Mouse (Mus musculus) intestine, embryonic 14.5 days (tissue): ENCODE data around the gene Zyg11a. TPM values are rescaled to one million over a fixed set of nuclear protein-coding genes. Genes with fewer than 3 reads are reported as not detected.

ENCODE experiments used
- ATAC-seq: fragments of 200-750 bp; cut with Nextera tagmentation; replicated peaks from 2 replicates; pipeline ENCODE4 v1.8.0; 2017; ENCODE audit warnings: low read depth, moderate number of reproducible peaks, moderate TSS enrichment, moderate library complexity; ENCODE audit not compliant: low FRiP score, low TSS enrichment
- DNase-seq: peaks from one replicate; pipeline ENCODE4 v3.0.0-alpha.2; 2018; ENCODE audit warnings: low spot score
- H3K27ac ChIP-seq: fragments of 300-500 bp; sonication (generic); 2 replicates; pipeline ENCODE4 v1.5.1; 2014; ENCODE audit warnings: low read depth, mild to moderate bottlenecking, control low read depth
- H3K27me3 ChIP-seq: fragments of 300-500 bp; sonication (generic); replicated peaks from 2 replicates; pipeline ENCODE4 v1.6.1; 2014; ENCODE audit warnings: low read length, control low read depth; ENCODE audit not compliant: control insufficient read depth, insufficient read depth
- H3K36me3 ChIP-seq: fragments of 300-500 bp; sonication (generic); 2 replicates; pipeline ENCODE4 v1.6.1; 2014; ENCODE audit warnings: low read length, control low read depth; ENCODE audit not compliant: control insufficient read depth, insufficient read depth
- H3K4me1 ChIP-seq: fragments of 300-500 bp; sonication (generic); replicated peaks from 2 replicates; pipeline ENCODE4 v1.6.1; 2014; ENCODE audit warnings: low read length, control low read depth, mixed read lengths; ENCODE audit not compliant: control insufficient read depth, insufficient read depth
- H3K4me2 ChIP-seq: fragments of 300-500 bp; sonication (generic); 2 replicates; pipeline ENCODE4 v1.6.1; 2014; ENCODE audit warnings: low read length
- H3K4me3 ChIP-seq: fragments of 300-500 bp; sonication (generic); 2 replicates; pipeline ENCODE4 v1.5.1; 2014; ENCODE audit warnings: low read depth, low read length, control low read depth, mixed read lengths
- H3K9ac ChIP-seq: fragments of 300-500 bp; sonication (generic); 2 replicates; pipeline ENCODE4 v1.6.1; 2014; ENCODE audit warnings: mild to moderate bottlenecking, low read length
- H3K9me3 ChIP-seq: fragments of 300-500 bp; sonication (generic); 2 replicates; pipeline ENCODE4 v1.6.1; 2016; ENCODE audit warnings: low read length, control low read depth; ENCODE audit not compliant: control insufficient read depth
- WGBS: fragments of 180-500 bp; shearing (Covaris S2); extraction: QIAGEN DNeasy Blood & Tissue Kit; methylation state at CpG from one replicate; pipeline ENCODE4 v1.1.7; 2014; 5-methylcytosine and 5-hydroxymethylcytosine counted together
- polyA plus RNA-seq: library from polyadenylated mRNA; unstranded; fragments of >200 nt; fragmentation: Nextera tagmentation; extraction: Ambion mirVana; gene quantifications from 2 replicates; pipeline ENCODE4 v1.2.1, GENCODE M21; 2014

The Zyg11a gene
- polyA plus RNA-seq = 0.12 TPM in 1 of 2 replicates, not detected in the other

DNA sequence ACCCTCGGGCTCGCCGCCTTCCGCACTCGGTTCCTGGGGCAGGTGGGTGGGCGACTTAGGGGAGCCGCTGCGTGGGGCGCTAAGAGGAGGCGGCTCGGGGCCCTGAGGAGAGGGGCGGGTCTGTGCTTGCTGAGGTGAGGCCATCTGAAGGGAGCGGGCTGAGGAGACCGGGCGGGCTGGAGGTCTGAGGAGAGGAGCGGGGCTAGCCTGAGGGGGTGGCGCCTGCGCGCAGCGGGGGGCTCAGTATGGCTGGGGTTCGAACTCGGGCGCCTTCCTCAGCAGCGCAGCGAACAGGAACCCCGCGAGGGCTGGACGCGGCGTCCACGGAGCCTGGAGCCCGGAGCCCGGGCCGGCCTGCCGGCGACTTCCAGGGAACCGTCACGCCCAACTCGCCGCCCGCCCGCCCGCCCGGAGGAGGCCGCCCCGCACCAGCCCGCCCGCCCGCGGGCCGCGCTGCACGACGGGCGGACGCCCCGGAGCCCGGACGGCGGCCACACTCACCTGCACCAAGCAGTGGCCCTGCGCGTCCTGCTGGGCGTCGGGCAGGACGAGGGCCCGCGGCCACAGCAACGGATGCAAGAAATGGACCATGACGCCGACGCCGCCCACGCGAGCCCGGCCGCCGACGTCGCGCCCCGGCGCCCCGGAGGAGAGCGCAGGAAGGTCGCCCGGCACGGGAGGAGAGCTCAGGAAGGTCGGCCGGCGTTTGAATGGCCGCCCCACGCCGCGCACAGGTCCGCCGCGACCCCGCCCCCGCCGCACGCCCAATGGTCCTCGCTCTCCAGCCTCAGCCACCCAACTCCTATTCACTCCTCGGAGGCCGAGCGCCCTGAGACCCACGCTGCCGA, at the start of gene Zyg11a:
Gene Zyg11a (minus strand): TSS at position 717 of the 848 bp plus-strand sequence.
- 0 out of 2 replicates have a peak, but pooled peaks cover 2% of the 10 kb centered on the region for H3K4me1 ChIP-seq
- peak within 1 kb of the TSS; percentile 67 for H3K4me2 ChIP-seq
- DNase-seq (peak; percentile 60), ATAC-seq (peak; percentile 74; the same call in 1 of the 2 replicates)
- no peak within 1 kb of the TSS for H3K27ac ChIP-seq
- H3K36me3 ChIP-seq = no peaks in the 10 kb centered on the region
- peak within 1 kb of the TSS; percentile 42 for H3K4me3 ChIP-seq
- peaks cover 38% of the 10 kb centered on the region for H3K27me3 ChIP-seq
- WGBS = 1% methylated on average over 51 of the region's 107 CpGs
- peak within 1 kb of the TSS; percentile 30; the same call in 1 of the 2 replicates for H3K9ac ChIP-seq
- no peaks in the 10 kb centered on the region for H3K9me3 ChIP-seq

GRCm38 (mm10) chr4:108265774-108266173, 47.9 kb upstream of the Zyg11a start:
- WGBS = 89% methylated on average over 7 of the region's 7 CpGs

GRCm38 (mm10) chr4:108253317-108253716, 35.5 kb upstream of the Zyg11a start:
- WGBS = 90% methylated on average over 6 of the region's 6 CpGs

More at GRCm38 (mm10) chr4:108265774-108266173, 47.9 kb upstream of the Zyg11a start:
- ATAC-seq = no peak
- no peak overlapping the region for H3K27ac ChIP-seq
- H3K4me2 ChIP-seq = no peak overlapping the region
- no peak overlapping the region for H3K4me3 ChIP-seq
- peaks cover 49% of the 10 kb centered on the region for H3K36me3 ChIP-seq
- no peaks in the 10 kb centered on the region for H3K9me3 ChIP-seq
- no peak overlapping the region for H3K9ac ChIP-seq
- H3K27me3 ChIP-seq = no peaks in the 10 kb centered on the region
- no peak for DNase-seq
- no peaks in the 10 kb centered on the region for H3K4me1 ChIP-seq

DNA sequence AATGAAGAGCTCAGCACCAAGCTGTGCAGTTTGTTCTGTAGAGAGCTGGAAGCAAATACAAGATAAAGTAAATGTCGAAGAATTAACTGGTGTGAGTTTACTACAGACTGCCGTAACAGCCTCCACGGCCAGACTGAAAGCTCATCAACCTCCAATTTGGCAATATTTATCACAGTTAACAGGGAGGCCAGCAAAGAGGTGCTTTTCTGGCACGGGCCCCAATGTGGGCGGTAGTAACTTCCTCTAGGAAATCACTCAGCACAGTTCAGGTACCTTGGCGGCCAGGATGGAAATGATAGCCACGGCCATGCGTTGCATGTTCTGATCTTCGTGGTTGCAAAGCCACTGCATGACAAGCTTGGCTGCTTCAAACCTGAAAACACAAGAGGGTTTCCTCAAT, 32.7 kb upstream of the Zyg11a start:
- peaks cover 67% of the 10 kb centered on the region for H3K36me3 ChIP-seq

More at GRCm38 (mm10) chr4:108253317-108253716, 35.5 kb upstream of the Zyg11a start:
- H3K4me2 ChIP-seq = no peak overlapping the region
- no peak overlapping the region for H3K27ac ChIP-seq
- no peak for ATAC-seq
- no peak overlapping the region for H3K9ac ChIP-seq
- no peak overlapping the region for H3K4me3 ChIP-seq
- H3K9me3 ChIP-seq = no peaks in the 10 kb centered on the region
- no peak for DNase-seq
- peaks cover 83% of the 10 kb centered on the region for H3K36me3 ChIP-seq
- H3K4me1 ChIP-seq = no peaks in the 10 kb centered on the region
- H3K27me3 ChIP-seq = no peaks in the 10 kb centered on the region

GRCm38 (mm10) chr4:108249314-108249713, 31.5 kb upstream of the Zyg11a start:
- no peak overlapping the region for H3K4me2 ChIP-seq
- peaks cover 67% of the 10 kb centered on the region for H3K36me3 ChIP-seq
- H3K9ac ChIP-seq = no peak overlapping the region
- H3K9me3 ChIP-seq = no peaks in the 10 kb centered on the region
- no peak overlapping the region for H3K27ac ChIP-seq
- H3K4me3 ChIP-seq = no peak overlapping the region
- DNase-seq (no peak), ATAC-seq (no peak)
- no peaks in the 10 kb centered on the region for H3K4me1 ChIP-seq
- no peaks in the 10 kb centered on the region for H3K27me3 ChIP-seq
- 94% methylated on average over 3 of the region's 3 CpGs for WGBS

More for the DNA sequence above, 32.7 kb upstream of the Zyg11a start:
- no peak for ATAC-seq
- H3K9ac ChIP-seq = no peak overlapping the region
- H3K27me3 ChIP-seq = no peaks in the 10 kb centered on the region
- 95% methylated on average over 9 of the region's 9 CpGs for WGBS
- H3K4me2 ChIP-seq = no peak overlapping the region
- no peak for DNase-seq
- H3K4me3 ChIP-seq = no peak overlapping the region
- no peaks in the 10 kb centered on the region for H3K4me1 ChIP-seq
- H3K9me3 ChIP-seq = no peaks in the 10 kb centered on the region
- no peak overlapping the region for H3K27ac ChIP-seq

DNA sequence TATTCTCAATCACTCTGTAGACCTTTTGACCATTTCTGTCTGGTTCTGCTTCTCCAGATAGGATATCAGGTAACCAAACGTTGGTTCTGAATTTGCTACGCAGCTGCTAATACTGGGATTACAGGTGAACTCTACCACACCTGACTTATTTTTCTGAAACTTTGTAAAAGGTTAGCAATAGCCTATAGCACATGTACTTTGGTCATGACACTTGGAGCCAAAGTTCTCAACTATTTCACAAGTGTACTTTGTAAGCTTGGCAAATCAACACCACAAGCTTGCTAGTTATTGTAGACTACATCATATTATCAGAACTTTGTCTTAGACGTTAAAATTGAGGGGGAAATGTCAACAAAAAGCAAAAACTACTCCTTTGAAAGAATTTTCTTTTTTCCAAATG, 15.8 kb upstream of the Zyg11a start:
- H3K27ac ChIP-seq = no peak overlapping the region
- H3K27me3 ChIP-seq = no peaks in the 10 kb centered on the region
- WGBS = 87% methylated on average over 3 of the region's 3 CpGs
- H3K36me3 ChIP-seq = peaks cover 54% of the 10 kb centered on the region
- H3K4me2 ChIP-seq = no peak overlapping the region
- H3K4me3 ChIP-seq = no peak overlapping the region
- no peaks in the 10 kb centered on the region for H3K4me1 ChIP-seq
- DNase-seq (no peak), ATAC-seq (no peak)
- H3K9me3 ChIP-seq = no peaks in the 10 kb centered on the region
- no peak overlapping the region for H3K9ac ChIP-seq

DNA sequence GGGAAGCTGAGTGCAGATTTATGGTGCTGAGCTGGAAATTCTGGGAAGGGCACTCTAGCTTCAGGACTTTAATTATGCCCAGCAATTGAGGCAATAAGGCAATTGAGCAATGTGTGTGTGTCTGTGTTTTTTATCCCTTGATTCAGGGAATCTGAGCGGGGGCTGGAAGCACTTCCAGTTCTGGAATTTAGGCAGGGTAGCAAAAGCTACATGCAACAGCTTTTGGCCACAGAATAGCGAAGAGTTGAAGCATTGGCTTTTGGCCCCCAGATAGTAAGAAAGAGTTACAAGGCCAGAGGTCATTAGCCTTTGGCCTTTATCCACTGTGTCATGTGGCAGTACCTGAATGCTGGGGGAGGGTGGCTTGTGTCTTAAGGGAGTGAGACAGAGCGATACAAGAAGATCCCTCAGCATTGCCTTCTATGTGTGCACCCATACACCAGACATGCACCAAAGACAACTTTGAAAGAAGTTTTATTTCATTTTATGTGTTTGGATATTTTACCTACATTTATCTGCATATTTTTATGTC, 7.6 kb upstream of the Zyg11a start:
- ATAC-seq (no peak), DNase-seq (no peak)
- Histone ChIP-seq H3K4me3 (no peak overlapping the region), H3K36me3 (no peaks in the 10 kb centered on the region), H3K27me3 (no peaks in the 10 kb centered on the region), H3K9me3 (no peaks in the 10 kb centered on the region), H3K27ac (no peak overlapping the region), H3K4me2 (no peak overlapping the region), H3K9ac (no peak overlapping the region), H3K4me1 (no peaks in the 10 kb centered on the region)
- 51% methylated on average over 3 of the region's 3 CpGs for WGBS

DNA sequence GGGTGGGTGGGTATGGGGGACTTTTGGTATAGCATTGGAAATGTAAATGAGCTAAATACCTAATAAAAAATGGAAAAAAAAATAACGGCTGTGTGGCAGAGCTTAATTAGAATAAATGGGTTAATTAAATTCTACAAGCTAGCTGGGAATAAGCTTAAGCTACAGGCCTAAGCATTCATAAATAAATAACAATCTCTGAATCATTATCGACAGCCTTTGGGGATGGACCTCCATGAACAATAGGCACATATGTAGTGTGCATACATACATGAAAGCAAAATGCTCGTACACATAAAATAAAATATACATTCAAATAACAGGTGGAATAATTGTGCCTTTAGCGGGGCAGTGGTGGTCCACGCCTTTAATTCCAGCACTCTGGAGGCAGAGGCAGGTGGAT, 4.7 kb upstream of the Zyg11a start:
- Histone ChIP-seq H3K4me1 (0 out of 2 replicates have a peak, but pooled peaks cover 2% of the 10 kb centered on the region), H3K4me3 (no peak overlapping the region), H3K27ac (no peak overlapping the region), H3K36me3 (no peaks in the 10 kb centered on the region), H3K9ac (no peak overlapping the region), H3K9me3 (no peaks in the 10 kb centered on the region), H3K27me3 (peaks cover 23% of the 10 kb centered on the region), H3K4me2 (no peak overlapping the region)
- ATAC-seq (no peak), DNase-seq (no peak)
- 93% methylated on average over 5 of the region's 5 CpGs for WGBS
